Mouse (Mus musculus): Measurements from ENCODE around the gene Senp1.

Gene Senp1

DNA sequence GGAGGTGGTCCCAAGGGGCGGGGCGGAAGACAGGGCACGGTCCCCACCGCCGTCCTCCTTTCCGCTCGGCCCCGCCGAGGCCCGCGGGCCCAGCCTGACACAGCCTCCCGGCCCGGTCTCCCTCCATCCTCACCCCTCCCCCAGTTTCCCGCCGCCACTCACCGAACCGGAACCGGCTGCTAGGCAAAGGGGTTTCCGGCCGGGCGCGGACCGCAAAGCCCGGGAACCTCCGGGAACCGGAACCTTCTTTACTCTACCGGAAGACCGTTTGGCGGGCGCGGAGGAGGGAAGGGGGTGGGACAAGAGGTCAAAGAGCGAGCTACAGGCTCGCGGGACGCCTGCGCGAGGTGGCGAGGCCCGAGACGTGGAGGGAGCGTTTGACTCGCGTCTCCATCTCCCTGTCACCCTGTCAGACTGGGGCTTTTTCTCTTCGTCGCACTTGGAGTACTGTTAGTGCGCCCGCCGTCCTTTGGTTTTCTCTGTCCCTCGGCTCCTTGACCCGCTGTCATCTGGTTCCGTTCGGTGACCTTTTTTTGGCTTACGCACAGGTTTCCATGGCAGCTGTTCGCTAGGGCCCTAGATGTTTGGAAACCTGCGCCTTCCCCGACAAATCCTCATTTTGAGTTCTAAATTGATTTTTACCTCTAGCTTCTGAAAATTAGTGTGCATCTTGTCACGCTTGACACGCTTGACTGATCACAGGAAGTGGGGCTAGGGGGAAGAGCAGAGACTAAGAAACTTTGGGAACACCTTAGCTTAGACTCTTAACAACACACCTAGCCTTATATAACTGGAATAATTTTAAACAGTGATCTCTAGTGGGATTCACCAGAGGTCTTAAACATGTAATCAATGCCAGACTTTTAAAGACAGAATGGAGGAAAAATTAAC, at the start of gene Senp1:
Gene Senp1, minus strand, starts transcription at position 624 of the 891 bp plus-strand sequence.
- peak; percentile 93 for DNase-seq

DNA sequence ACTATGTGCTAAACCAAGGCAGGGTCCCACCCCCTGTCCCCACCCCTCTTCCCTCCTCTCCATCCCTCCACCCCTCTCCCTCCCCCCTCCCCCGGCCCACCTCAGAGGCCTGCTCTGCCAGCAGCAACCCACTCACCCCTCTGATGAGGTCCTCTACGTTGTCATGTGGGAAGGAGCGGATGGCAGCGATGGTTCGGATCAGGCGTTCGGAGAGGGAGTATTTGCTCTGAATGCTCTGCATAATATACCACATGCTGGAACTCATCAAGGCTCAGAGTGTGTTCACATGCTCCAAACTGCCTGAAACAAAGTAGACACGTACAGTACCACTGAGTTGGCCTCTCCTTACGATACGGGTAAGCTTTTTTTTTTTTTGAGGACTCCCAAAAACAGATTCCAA, 49.0 kb upstream of the Senp1 start:
- no peak for DNase-seq

DNA sequence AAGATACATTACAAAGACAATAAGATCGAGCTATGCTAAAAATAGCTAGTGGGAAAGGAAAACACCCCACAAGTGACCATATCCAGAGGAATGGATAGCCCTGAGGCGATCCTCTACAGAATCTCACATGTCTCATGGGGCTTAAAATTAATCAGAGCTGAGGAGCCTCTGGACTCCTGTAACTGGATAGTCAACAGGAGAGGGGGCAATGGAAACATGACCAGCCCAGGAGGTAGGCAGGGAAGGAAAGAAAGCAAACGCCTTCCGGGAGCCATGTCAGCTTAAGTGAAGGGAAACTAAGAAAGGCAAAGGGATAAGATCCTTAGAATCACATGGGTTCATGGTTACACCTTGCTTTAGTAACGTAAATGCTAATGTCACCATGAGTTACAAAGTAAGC, 47.3 kb upstream of the Senp1 start:
- DNase-seq, result no peak

DNA sequence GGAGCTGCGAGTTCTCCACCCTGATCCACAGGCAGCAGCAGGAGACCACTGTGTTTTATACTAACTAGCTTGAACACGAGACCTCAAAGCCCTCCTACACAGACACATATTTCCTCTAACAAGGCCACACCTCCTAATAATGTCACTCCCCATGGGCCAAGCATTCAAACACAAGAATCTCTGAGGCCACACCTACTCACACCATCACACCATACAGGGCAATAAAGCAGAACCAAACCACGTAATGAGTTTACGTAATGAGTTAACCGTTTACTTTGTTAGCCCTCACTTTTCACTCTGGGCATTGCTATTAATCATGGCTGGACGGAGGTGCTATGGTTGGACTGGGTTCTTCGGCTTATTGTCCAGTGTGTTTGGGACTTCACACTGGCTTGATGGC, 46.2 kb upstream of the Senp1 start:
- DNase-seq, result peak in 1 of 2 experiments; percentile 7

DNA sequence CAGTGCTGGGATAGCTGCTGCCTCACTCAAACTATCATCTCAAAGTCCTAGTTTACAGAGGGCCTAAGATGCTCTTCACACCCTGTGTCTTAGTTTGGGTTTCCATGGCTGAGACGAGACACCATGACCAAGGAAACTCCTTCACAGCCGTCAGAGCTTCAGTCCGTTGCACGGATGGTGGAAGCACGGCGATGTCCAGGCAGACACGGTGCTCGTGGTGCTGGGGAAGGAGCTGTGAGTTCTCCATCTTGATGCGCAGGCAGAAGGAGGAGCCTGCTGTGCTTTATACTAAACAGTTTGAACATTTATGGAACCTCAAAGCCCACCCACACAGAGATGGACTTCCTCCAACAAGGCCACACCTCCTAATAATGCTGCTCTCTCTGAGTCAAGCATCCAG, 43.3 kb upstream of the Senp1 start:
- DNase-seq, result no peak

DNA sequence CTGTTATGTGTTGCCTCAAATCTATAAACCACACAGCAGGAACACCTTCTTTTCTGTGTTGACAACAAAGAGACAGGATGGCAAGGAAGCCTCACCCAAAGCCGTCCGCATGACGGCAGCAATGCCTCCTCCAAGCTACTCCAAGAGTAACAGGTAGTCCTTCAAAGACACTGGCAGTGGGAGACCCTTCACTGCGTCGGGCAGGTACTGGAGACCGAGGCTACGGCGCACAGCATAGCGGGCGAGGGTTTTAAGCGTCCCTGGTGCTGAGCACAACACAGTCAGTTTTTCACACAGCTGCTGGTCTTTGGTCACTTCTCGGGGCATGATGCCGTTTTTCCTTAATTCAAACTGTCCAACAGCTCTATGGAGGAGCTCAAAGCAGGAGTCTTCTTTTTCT, 42.1 kb upstream of the Senp1 start:
- no peak for DNase-seq

DNA sequence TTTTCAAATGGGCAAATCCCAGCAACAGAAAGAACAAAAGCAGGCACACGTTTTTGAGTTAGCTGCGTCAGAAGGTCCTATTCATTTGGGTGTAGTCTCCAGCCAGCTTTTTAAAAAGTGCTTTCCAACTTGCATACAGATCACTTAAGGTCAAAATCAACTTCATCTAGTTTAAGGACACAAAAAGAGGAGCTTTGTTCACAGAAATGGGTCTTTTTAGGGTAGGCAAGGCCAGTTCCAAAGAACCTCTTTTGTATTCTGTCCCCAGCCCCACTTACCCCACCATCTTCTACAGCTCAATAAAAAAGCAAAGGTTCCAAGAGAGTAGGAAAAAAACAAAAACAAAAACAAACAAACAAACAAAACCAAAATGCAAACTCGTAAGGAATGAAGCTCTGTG, 41.1 kb upstream of the Senp1 start:
- DNase-seq, result no peak

DNA sequence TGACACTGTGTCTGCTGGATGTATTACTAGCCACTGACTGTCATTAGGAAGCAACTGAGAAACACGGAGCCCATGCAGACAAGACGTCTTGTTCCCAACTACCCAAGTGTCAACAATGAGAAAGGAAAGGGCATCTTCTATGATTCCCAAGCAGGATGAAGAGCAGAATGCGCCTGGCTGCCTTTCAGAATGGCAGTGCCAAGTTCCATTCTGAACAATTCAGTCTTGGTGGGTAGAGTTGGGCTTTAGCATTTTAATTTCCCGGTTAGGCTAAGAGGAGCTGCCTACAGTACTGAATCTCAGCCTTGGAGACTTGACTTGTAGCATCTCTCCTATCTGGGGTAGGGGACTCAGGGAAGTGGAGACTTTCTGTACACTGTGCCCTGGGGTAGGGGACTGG, 40.5 kb upstream of the Senp1 start:
- no peak for DNase-seq

DNA sequence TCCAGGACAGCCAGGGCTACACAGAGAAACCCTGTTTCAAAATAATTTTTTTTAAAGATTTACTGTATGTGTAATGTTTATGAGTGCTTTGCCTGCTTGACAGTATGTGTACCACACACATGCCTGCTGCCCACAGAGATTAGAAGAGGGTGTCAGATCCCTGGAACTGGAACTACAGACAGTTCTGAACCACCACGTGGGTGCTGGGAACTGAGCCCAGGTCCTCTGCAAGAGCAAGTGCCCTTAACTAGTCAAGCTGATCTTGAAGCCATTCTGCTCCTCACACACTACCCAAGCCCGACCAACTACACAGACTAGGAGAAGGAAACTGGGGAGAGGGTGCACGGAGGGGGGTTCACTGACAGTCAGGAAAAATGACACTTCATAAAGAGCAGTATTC, 39.9 kb upstream of the Senp1 start:
- DNase-seq, result no peak

DNA sequence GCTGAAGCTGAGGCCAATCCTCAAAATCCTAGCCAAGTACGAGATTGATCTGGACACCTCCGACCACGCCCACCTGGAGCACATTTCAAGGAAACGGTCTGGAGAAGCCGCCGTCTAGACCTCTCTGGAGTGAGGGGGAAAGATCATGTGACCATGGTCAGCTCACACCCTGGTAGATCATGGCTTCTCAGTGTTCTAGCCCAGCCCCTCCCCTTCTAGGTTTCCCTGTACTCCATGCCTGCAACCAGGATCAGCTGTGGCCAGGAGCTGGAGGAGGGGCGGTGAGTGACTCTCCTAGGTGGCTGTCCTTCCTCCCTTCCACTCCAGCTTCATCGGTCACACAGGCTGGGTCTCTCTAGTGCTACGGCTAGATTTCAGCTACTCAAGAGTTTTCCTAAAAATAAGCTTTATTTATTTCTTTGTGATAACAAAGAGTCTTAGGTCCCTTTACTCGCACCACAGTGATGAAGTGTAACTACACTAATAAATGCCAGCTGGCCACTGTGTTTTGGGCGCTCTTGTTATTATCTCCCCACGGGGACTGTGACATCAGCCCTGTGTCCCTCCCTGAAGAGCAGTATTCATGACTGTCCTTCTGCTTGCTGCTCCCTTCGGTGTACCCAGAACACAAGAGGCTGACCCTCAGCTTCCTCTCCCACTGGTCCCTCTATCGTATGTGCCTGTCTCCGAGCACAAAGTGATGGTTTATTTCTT, 38.6 kb upstream of the Senp1 start:
- DNase-seq, result no peak

DNA sequence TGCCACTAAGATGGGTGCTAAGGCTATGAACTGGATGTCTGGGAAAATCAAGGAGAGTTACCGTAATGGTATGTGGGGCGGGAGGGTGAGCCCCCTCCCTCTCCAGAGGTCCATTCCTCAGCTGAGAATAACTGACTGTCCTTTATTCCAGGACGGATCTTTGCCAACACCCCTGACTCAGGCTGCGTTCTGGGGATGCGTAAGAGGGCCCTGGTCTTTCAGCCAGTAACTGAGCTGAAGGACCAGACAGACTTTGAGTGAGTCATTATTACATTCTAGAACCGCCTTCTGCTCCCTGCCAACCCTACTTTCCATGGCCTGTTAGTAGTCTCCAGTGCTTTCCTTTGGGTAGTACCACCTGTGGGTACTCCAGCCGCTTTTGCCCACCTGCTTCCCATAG, 37.9 kb upstream of the Senp1 start:
- DNase-seq, result no peak

DNA sequence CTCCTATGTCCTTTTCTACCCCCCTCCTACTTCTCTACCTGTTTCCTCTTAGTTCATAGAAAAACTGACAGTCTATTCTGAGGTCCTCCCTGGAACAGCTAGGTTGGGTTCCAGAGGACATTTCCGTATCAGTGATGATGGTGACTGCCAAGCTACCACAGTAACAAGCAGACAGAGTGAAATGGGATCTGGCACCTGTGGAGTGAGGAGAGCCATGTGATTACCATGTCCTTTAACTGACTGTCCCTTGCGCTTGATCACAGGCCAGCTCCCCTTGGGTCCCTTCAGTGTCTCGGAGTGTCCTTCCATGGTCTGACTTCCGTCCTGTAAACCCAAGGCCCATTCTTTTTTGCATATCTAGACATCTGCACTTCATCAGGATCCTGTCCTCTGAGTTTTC, 37.5 kb upstream of the Senp1 start:
- no peak for DNase-seq

DNA sequence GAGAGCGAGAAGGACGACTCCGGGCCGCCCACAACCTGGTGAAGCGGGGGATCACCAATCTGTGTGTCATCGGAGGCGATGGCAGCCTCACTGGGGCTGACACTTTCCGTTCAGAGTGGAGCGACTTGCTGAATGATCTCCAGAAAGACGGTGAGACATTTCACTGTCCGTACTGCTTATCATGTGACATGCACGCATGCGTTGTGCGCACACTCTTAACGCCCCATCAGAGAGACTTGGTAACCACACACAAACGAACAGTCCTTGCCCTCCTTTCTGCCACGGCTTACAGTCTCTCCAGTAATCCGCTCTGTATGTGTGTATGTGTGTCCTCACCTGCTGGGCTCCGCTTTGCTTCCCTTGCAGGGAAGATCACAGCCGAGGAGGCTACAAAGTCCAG, 27.3 kb upstream of the Senp1 start:
- no peak for DNase-seq

DNA sequence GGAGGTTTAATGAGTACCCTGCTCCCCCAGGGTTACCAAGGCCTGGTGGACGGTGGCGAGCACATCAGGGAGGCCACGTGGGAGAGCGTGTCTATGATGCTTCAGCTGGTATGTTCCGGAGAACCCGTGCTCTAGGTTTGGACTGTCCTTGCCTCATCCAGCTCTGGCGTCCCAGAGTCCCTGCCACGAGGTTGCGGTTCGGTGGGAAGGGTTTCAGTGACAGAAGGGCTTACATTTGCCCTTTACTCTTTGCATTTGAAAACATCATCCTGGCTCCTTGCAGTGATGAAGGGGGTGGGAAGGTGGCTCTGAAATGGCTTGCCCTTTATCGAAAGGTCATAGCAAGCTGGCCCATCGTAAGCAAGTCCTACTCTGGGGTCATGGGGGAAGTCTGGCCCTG, 25.8 kb upstream of the Senp1 start:
- no peak for DNase-seq

DNA sequence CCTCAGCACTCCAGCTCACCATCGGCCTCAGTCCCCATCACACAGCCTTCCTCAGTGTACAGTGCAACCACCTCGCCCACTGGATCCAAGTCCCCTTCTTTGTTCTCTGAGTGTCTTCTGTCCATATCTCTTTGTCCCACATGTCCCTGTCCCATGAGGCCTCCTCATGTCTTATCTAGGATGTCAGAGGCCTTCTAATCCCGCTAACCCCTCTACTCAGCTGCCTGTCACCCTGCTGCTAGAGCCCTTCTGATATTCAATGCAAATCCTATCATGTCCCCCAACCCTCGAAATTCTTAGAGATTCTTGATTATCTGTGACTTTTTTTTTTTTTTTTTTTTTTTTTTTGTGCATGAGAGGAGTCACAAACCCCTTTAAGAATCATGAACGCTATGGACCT, 22.7 kb upstream of the Senp1 start:
- no peak for DNase-seq

DNA sequence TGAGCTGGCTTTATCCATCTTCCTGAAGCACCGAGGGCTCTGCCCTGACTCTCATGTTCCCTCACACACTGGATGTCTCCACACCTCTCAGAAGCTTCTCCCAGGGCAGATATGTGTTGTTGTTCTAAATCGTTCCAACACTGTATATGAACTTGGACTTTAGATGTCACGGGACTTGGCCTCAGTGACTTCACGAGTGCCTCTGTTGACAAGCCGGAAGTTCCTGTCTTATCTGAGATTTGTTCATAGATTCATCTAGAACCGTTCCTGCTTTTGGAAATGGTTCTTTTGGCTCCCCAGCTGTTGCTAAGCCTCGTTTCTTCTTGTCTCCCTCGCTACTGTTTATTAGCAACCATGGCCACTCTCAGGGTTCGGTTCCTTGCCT, 22.2 kb upstream of the Senp1 start:
- no peak for DNase-seq

DNA sequence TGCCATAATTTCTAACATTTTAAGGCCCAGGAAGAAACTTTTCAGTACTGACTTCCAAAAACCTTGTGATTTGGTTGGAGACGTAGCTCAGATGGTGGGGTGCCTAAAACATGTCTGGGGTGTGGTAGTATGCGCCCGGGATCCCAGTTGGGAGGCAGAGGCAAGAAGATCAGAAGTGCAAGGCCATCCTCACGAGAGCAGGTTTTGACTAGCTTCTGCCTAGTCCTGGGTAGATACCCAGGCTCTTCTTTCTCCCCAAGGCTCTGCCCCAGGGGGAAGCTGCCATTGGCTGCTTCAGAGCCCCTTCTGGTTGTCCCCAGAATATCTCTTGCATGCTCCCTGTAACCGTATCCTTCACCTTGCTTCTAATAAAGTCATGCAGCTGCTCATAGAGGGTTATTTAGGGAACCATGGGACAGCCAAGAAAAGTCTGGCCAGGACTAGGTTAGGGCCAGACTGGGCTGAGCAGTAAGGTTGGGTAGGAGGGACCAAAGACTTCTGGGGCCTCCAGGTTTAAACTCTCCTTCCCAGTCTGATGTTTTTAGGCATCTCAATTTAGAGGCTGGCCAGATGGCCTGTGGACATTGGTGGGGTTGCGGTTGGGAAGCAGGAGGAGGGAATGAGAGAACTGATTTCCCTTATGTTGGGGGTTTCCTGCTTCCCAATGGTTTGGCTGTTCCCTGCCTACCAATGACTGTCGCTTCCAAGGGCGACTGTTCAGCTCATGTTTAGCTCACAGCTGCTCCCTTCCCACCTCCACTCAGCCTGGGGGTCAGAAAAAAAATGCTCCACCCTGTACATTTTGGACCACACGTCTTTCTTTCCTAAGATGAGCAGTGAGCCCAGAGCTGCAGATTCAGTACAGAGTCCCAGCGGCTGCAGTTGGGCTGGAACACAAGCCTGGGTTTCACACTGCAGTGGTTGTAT, 21.6 kb upstream of the Senp1 start:
- no peak for DNase-seq

DNA sequence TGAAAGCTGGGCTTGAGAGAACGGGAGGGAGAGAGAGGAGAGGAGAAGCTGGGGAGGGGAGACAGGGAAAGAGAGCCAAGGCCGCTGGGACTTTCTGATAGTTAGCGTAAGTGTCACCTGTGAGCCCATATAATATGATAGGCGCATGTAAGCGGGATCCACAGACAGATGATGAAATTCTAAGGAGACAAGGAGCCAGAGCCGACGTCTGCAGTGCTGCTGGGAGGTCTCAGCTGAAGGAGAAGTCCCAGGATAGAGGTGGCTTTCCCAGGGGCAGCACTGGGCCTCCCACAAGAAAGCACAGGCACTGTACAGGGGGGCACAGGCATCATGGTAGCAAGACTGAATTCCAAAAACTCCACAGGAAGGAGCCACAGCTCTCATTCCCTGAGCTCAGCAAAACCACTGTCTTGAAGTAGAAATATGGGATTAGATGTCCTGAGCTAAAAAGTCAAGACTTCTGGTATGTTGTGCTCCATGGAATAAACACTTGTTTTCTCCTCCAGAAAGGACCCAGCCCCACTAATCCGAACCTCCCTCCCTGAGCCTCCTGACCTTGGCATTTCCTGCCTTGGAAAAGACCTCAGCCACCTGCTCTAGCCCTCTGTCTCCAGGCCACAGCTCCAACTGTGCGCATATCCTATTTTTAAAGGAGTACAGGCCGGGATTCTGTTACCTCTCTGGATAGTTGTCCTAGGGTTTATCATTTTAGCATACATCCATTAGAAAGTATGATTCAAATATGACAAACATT, 20.7 kb upstream of the Senp1 start:
- no peak for DNase-seq

DNA sequence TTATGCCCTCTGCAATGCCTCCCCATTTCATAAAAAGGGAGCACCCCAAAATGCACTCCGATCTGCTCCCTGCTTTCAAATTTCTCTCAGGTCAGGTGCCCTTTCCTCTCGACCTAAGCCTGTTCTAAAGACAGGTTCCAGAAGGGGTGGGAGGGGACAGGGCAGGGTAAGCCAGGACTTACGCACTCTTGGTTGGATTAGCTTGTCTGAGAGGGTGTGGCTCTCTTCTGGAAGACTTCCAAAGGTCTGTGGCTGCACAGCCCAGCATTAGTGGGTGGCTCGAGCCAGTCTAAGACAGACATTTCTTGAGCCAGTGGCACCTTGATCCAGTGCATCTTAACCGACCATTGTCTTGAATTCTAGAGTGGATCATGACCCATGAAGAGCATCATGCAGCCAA, 18.2 kb upstream of the Senp1 start:
- DNase-seq, result peak; percentile 23 to 28

DNA sequence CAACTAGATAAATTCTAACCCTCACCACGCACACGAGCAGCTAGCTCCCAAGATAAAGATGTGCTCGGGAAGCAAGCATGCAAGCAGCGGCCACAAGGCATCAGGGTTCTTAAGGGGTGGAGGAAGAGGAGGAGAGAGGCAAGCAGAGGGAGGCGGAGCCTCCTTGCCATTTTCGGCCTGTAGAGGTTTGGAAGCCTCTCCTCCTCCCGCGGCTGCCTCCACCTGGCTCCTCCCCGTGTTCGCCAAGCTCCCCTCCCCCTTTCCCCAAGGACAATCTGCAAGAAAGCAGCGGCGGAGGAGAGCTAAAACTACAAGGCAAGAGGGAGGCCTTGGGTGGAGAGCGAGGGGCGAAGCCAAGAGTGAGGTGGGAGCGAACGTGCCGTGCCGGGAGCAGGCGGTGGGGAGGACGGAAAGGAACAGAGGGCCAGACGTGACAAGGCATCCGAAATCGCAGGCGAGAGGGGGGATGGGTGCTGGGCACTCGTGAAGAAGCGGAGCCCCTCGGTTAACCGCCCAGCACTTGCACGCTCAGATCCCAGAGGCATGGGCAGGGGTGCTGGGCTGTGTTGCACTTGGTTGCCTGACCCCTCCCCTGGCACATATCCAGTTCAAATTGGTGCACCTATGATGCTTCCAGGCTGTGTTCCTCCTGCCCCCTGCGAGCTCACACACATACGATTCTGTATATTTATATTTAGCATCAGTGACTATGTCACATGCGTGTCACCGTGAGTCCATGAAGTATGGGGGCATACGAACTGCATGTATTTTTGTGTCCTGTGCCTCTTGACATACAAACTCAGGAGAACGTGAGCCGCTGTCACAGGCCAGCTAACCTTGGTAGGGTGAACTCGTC, 15.0 kb upstream of the Senp1 start:
- peak; percentile 90 to 93 for DNase-seq

DNA sequence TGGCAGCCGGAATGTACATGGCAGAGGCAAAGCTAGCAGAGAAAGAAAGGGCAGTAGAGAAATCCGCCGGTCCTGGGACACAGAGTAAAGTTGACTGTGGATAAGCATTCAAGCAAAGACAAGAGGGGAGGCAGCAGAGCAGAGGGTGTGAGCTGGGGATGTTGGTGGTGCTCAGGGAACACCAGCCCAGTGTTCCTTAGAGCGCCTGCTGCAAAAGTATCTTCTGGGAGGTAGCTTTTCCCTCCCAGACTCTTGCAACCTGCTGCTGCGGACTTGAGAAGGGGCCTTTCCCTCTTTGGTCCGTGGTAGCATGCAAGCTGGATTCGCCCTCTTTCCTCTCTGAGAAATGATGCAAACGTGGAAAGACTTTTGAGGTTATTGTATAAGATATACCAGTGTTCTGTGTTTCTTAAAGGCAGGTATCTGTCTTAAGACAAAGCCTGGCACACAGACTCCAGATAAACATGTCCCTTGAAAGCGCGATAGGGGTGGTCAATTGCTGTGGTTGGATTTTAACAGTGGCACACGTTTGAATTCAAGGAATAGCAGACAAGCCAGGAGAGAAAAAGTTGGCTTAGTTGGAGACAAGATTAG, 14.3 kb upstream of the Senp1 start:
- no peak for DNase-seq

All from kidney, postnatal 36 days (tissue).